Mouse (Mus musculus) intestine, embryonic 15.5 days (tissue): ENCODE data around the gene C2cd6. TPM values are rescaled to one million over a fixed set of nuclear protein-coding genes. Genes with fewer than 3 reads are reported as not detected.

Experiments
- ATAC-seq: fragments of 200-750 bp; cut with Nextera tagmentation; 2 replicates; pipeline ENCODE4 v1.8.0; 2017; ENCODE audit warnings: moderate TSS enrichment, moderate library complexity
- H3K27ac ChIP-seq: fragments of 300-500 bp; sonication (generic); 2 replicates; pipeline ENCODE4 v1.5.1; 2015; ENCODE audit warnings: mild to moderate bottlenecking, inconsistent platforms
- H3K27me3 ChIP-seq: fragments of 300-500 bp; sonication (generic); replicated peaks from 2 replicates; pipeline ENCODE4 v1.6.1; 2015; ENCODE audit warnings: inconsistent platforms
- H3K36me3 ChIP-seq: fragments of 300-500 bp; sonication (generic); 2 replicates; pipeline ENCODE4 v1.6.1; 2015; ENCODE audit warnings: inconsistent platforms
- H3K4me1 ChIP-seq: fragments of 300-500 bp; sonication (generic); replicated peaks from 2 replicates; pipeline ENCODE4 v1.6.1; 2015; ENCODE audit warnings: inconsistent platforms
- H3K4me2 ChIP-seq: fragments of 300-500 bp; sonication (generic); replicated peaks from 2 replicates; pipeline ENCODE4 v1.6.1; 2015; ENCODE audit warnings: mild to moderate bottlenecking, inconsistent platforms
- H3K4me3 ChIP-seq: fragments of 300-500 bp; sonication (generic); replicated peaks from 2 replicates; pipeline ENCODE4 v1.5.1; 2015; ENCODE audit warnings: inconsistent platforms
- H3K9ac ChIP-seq: fragments of 300-500 bp; sonication (generic); 2 replicates; pipeline ENCODE4 v1.6.1; 2015; ENCODE audit warnings: inconsistent platforms
- H3K9me3 ChIP-seq: fragments of 300-500 bp; sonication (generic); 2 replicates; pipeline ENCODE4 v1.6.1; 2016; ENCODE audit warnings: inconsistent platforms
- WGBS: fragments of 180-500 bp; shearing (Covaris S2); methylation state at CpG from one replicate; pipeline ENCODE4 v1.1.7; 2015; 5-methylcytosine and 5-hydroxymethylcytosine counted together
- polyA plus RNA-seq: library from polyadenylated mRNA; unstranded; fragments of >200 nt; fragmentation: Nextera tagmentation; extraction: Ambion mirVana; gene quantifications from 2 replicates; pipeline ENCODE4 v1.2.1, GENCODE M21; 2015

Gene C2cd6
- polyA plus RNA-seq, 1 experiment from 2014 or later: not detected

GRCm38 (mm10) chr1:59051306-59051705 is 43.4 kb downstream of the C2cd6 start:
- no peaks in the 10 kb centered on the region for H3K36me3 ChIP-seq
- ATAC-seq: no peak
- no peak overlapping the region for H3K4me2 ChIP-seq
- WGBS: 73% methylated on average over 2 of the region's 2 CpGs
- no peaks in the 10 kb centered on the region for H3K27me3 ChIP-seq
- H3K27ac ChIP-seq: no peak overlapping the region
- H3K4me1 ChIP-seq: no peaks in the 10 kb centered on the region
- H3K9ac ChIP-seq: no peak overlapping the region
- no peaks in the 10 kb centered on the region for H3K9me3 ChIP-seq
- no peak overlapping the region for H3K4me3 ChIP-seq

GRCm38 (mm10) chr1:59037723-59038122 is 57.0 kb downstream of the C2cd6 start:
- 83% methylated on average over 5 of the region's 5 CpGs for WGBS
- H3K27ac ChIP-seq: no peak overlapping the region
- no peak for ATAC-seq
- H3K36me3 ChIP-seq: no peaks in the 10 kb centered on the region
- H3K4me2 ChIP-seq: no peak overlapping the region
- H3K4me1 ChIP-seq: no peaks in the 10 kb centered on the region
- no peaks in the 10 kb centered on the region for H3K27me3 ChIP-seq
- H3K9ac ChIP-seq: no peak overlapping the region
- H3K9me3 ChIP-seq: no peaks in the 10 kb centered on the region
- H3K4me3 ChIP-seq: no peak overlapping the region

DNA sequence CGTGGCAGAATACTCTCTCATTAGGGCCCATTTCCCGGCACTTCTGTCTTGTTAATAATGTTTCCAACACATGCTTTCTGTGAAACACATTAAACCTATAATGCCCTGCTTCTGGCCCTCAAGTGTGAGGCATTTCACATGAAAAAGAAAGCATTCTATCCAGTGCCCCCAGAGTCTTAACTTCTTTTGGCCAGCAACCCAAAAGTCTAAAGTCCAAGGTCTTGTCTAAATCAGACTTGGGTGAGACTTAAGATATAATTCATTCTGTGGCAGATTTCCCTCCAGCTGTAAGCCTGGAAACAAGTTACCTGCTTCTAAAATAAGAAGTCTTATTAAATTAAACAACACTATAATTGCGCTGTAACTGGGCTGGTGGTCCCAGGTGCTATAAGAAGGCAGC is 73.1 kb downstream of the C2cd6 start:
- 65% methylated on average over 3 of the region's 3 CpGs for WGBS

DNA sequence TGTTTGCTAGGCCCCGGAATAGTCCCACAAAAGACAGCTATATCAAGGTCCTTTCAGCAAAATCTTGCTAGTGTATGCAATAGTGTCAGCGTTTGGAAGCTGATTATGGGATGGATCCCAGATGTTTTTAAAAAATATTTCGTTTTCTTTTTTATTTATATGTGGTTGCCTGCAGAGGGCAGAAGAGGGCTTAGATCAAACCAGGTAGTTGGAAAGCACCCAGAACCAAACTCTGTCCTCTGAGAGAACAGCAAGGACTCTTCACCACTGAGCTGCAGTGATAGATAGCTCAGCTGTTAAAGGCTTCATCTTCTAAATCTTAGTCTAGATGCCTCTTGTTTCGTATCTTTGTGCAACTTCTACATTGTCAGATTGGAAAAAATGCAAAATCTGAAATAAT is 85.5 kb downstream of the C2cd6 start:
- H3K4me3 ChIP-seq: no peak overlapping the region
- WGBS: 31% methylated on average over 4 of the region's 4 CpGs

More for the DNA sequence above, 73.1 kb downstream of the C2cd6 start:
- Histone ChIP-seq H3K9me3 (no peaks in the 10 kb centered on the region), H3K4me3 (no peak overlapping the region), H3K27ac (no peak overlapping the region), H3K36me3 (no peaks in the 10 kb centered on the region), H3K9ac (no peak overlapping the region), H3K4me2 (no peak overlapping the region), H3K4me1 (no peaks in the 10 kb centered on the region), H3K27me3 (no peaks in the 10 kb centered on the region)
- ATAC-seq: no peak

More for the DNA sequence above, 85.5 kb downstream of the C2cd6 start:
- H3K4me1 ChIP-seq: no peaks in the 10 kb centered on the region
- H3K4me2 ChIP-seq: no peak overlapping the region
- no peak overlapping the region for H3K9ac ChIP-seq
- no peaks in the 10 kb centered on the region for H3K36me3 ChIP-seq
- no peaks in the 10 kb centered on the region for H3K27me3 ChIP-seq
- ATAC-seq: no peak
- no peak overlapping the region for H3K27ac ChIP-seq
- no peaks in the 10 kb centered on the region for H3K9me3 ChIP-seq

Other genes with a start within 250 kb of the C2cd6 start
- gene Trak2, start 121.5 kb downstream of the C2cd6 start, polyA plus RNA-seq: 11.5 and 12.0 TPM in 2 replicates
- 21.3 and 23.1 TPM in 2 replicates for gene Stradb, start 121.4 kb downstream of the C2cd6 start, polyA plus RNA-seq
- gene Tmem237, start 25.5 kb upstream of the C2cd6 start, polyA plus RNA-seq: 33.8 and 37.1 TPM in 2 replicates
- 0.48 and 0.50 TPM in 2 replicates for gene Mpp4, start 68.5 kb upstream of the C2cd6 start, polyA plus RNA-seq
- gene Als2, start 142.3 kb upstream of the C2cd6 start, polyA plus RNA-seq: 7.4 and 7.5 TPM in 2 replicates
- 0.20 and 0.63 TPM in 2 replicates for gene Cdk15, start 162.0 kb upstream of the C2cd6 start, polyA plus RNA-seq